Mouse (Mus musculus): ENCODE results near the gene Astn1. TPM values are rescaled to one million over a fixed set of nuclear protein-coding genes. Genes with fewer than 3 reads are reported as not detected.
A peak's percentile ranks its signal among the peaks of the same experiment; 100 is the strongest.

Gene Astn1
- polyA plus RNA-seq, 1 experiment from 2014 or later: 32.1 TPM

GRCm38 (mm10) chr1:158546513-158546912, 184.4 kb downstream of the Astn1 start:
- peaks cover 29% of the 10 kb centered on the region for H3K4me1 ChIP-seq (replicated peaks)
- 24% methylated on average over 4 of the region's 4 CpGs for WGBS
- H3K36me3 ChIP-seq: peaks cover 16% of the 10 kb centered on the region
- no peak overlapping the region for H3K4me3 ChIP-seq (replicated peaks)
- no peak overlapping the region for H3K27ac ChIP-seq
- no peaks in the 10 kb centered on the region for H3K27me3 ChIP-seq
- 0 out of 2 replicates have a peak, but pooled peaks have one; percentile 41 for ATAC-seq
- no peaks in the 10 kb centered on the region for H3K9me3 ChIP-seq
- H3K9ac ChIP-seq (replicated peaks): no peak overlapping the region
- no peak overlapping the region for H3K4me2 ChIP-seq (replicated peaks)

- Histone ChIP-seq H3K27ac (peak overlapping the region; percentile 48), H3K9me3 (no peaks in the 10 kb centered on the region), H3K27me3 (no peaks in the 10 kb centered on the region), H3K4me3 (replicated peaks) (no peak overlapping the region), H3K4me2 (replicated peaks) (no peak overlapping the region), H3K36me3 (0 out of 2 replicates have a peak, but pooled peaks cover 6% of the 10 kb centered on the region), H3K4me1 (replicated peaks) (peaks cover 41% of the 10 kb centered on the region), H3K9ac (replicated peaks) (no peak overlapping the region)
- peak; percentile 55 for ATAC-seq
- 5% methylated on average over 3 of the region's 3 CpGs for WGBS
Measured at GRCm38 (mm10) chr1:158547592-158548211, 185.6 kb downstream of the Astn1 start.

GRCm38 (mm10) chr1:158548319-158548718, 186.2 kb downstream of the Astn1 start:
- Histone ChIP-seq H3K9me3 (no peaks in the 10 kb centered on the region), H3K36me3 (0 out of 2 replicates have a peak, but pooled peaks cover 6% of the 10 kb centered on the region), H3K27me3 (no peaks in the 10 kb centered on the region), H3K4me3 (replicated peaks) (no peak overlapping the region), H3K4me2 (replicated peaks) (no peak overlapping the region), H3K27ac (peak overlapping the region; percentile 48; the same call in 1 of the 2 replicates), H3K4me1 (replicated peaks) (peaks cover 47% of the 10 kb centered on the region), H3K9ac (replicated peaks) (no peak overlapping the region)
- ATAC-seq: no peak
- 63% methylated on average over 8 of the region's 8 CpGs for WGBS

GRCm38 (mm10) chr1:158549616-158550015, 187.5 kb downstream of the Astn1 start:
- peaks cover 60% of the 10 kb centered on the region for H3K4me1 ChIP-seq (replicated peaks)
- no peaks in the 10 kb centered on the region for H3K27me3 ChIP-seq
- no peak overlapping the region for H3K9ac ChIP-seq (replicated peaks)
- 0 out of 2 replicates have a peak, but pooled peaks cover 6% of the 10 kb centered on the region for H3K36me3 ChIP-seq
- no peak overlapping the region; the same call in 1 of the 2 replicates for H3K27ac ChIP-seq
- WGBS: 93% methylated on average over 2 of the region's 2 CpGs
- ATAC-seq: no peak
- H3K4me2 ChIP-seq (replicated peaks): no peak overlapping the region
- no peak overlapping the region for H3K4me3 ChIP-seq (replicated peaks)
- H3K9me3 ChIP-seq: no peaks in the 10 kb centered on the region

GRCm38 (mm10) chr1:158551951-158552350, 189.9 kb downstream of the Astn1 start:
- Histone ChIP-seq H3K9me3 (no peaks in the 10 kb centered on the region), H3K27me3 (no peaks in the 10 kb centered on the region), H3K4me1 (replicated peaks) (peaks cover 56% of the 10 kb centered on the region), H3K27ac (no peak overlapping the region), H3K4me3 (replicated peaks) (no peak overlapping the region), H3K4me2 (replicated peaks) (no peak overlapping the region), H3K9ac (replicated peaks) (no peak overlapping the region; the same call in 1 of the 2 replicates), H3K36me3 (0 out of 2 replicates have a peak, but pooled peaks cover 6% of the 10 kb centered on the region)
- WGBS: 10% methylated on average over 6 of the region's 6 CpGs
- ATAC-seq: peak; percentile 17

- WGBS: 70% methylated on average over 6 of the region's 6 CpGs
- Histone ChIP-seq H3K9me3 (no peaks in the 10 kb centered on the region), H3K27ac (peak overlapping the region; percentile 61), H3K27me3 (no peaks in the 10 kb centered on the region), H3K9ac (replicated peaks) (no peak overlapping the region), H3K4me1 (replicated peaks) (peaks cover 42% of the 10 kb centered on the region), H3K4me3 (replicated peaks) (no peak overlapping the region), H3K4me2 (replicated peaks) (0 out of 2 replicates have a peak overlapping the region, but pooled peaks have one; percentile 10), H3K36me3 (peaks cover 6% of the 10 kb centered on the region; the same call in 1 of the 2 replicates)
- no peak for ATAC-seq
Measured at GRCm38 (mm10) chr1:158553341-158553740, 191.3 kb downstream of the Astn1 start.

- Histone ChIP-seq H3K4me2 (replicated peaks) (peak overlapping the region; percentile 10; the same call in 1 of the 2 replicates), H3K36me3 (peaks cover 6% of the 10 kb centered on the region; the same call in 1 of the 2 replicates), H3K4me3 (replicated peaks) (no peak overlapping the region), H3K9me3 (no peaks in the 10 kb centered on the region), H3K27me3 (no peaks in the 10 kb centered on the region), H3K9ac (replicated peaks) (peak overlapping the region; percentile 44; the same call in 1 of the 2 replicates), H3K27ac (peak overlapping the region; percentile 61), H3K4me1 (replicated peaks) (peaks cover 40% of the 10 kb centered on the region)
- WGBS: under 1% methylated on average over 6 of the region's 6 CpGs
- peak; percentile 85 for ATAC-seq
Measured at GRCm38 (mm10) chr1:158554020-158554505, 192.0 kb downstream of the Astn1 start.

- ATAC-seq: no peak
- Histone ChIP-seq H3K9me3 (no peaks in the 10 kb centered on the region), H3K36me3 (peaks cover 22% of the 10 kb centered on the region), H3K4me3 (replicated peaks) (no peak overlapping the region), H3K27me3 (no peaks in the 10 kb centered on the region), H3K9ac (replicated peaks) (no peak overlapping the region), H3K4me2 (replicated peaks) (no peak overlapping the region), H3K27ac (no peak overlapping the region), H3K4me1 (replicated peaks) (no peaks in the 10 kb centered on the region)
- WGBS: 93% methylated on average over 5 of the region's 5 CpGs
Measured at GRCm38 (mm10) chr1:158573168-158573567, 211.1 kb downstream of the Astn1 start.

- H3K4me1 ChIP-seq (replicated peaks): no peaks in the 10 kb centered on the region
- no peak for ATAC-seq
- WGBS: 92% methylated on average over 7 of the region's 7 CpGs
Measured at GRCm38 (mm10) chr1:158573597-158573996, 211.5 kb downstream of the Astn1 start.

GRCm38 (mm10) chr1:158575997-158576396, 213.9 kb downstream of the Astn1 start:
- Histone ChIP-seq H3K4me3 (replicated peaks) (no peak overlapping the region), H3K4me1 (replicated peaks) (no peaks in the 10 kb centered on the region), H3K9ac (replicated peaks) (no peak overlapping the region), H3K9me3 (no peaks in the 10 kb centered on the region), H3K27me3 (no peaks in the 10 kb centered on the region), H3K27ac (no peak overlapping the region), H3K4me2 (replicated peaks) (no peak overlapping the region), H3K36me3 (peaks cover 42% of the 10 kb centered on the region)
- 60% methylated on average over 1 of the region's 1 CpGs for WGBS
- ATAC-seq: no peak

More at GRCm38 (mm10) chr1:158573597-158573996, 211.5 kb downstream of the Astn1 start:
- Histone ChIP-seq H3K9ac (replicated peaks) (no peak overlapping the region), H3K4me2 (replicated peaks) (no peak overlapping the region), H3K27ac (no peak overlapping the region), H3K27me3 (no peaks in the 10 kb centered on the region), H3K36me3 (peaks cover 22% of the 10 kb centered on the region), H3K4me3 (replicated peaks) (no peak overlapping the region), H3K9me3 (no peaks in the 10 kb centered on the region)

GRCm38 (mm10) chr1:158581806-158582205, 219.7 kb downstream of the Astn1 start:
- no peak overlapping the region for H3K4me3 ChIP-seq (replicated peaks)
- no peaks in the 10 kb centered on the region for H3K9me3 ChIP-seq
- ATAC-seq: no peak
- H3K4me2 ChIP-seq (replicated peaks): no peak overlapping the region
- no peaks in the 10 kb centered on the region for H3K4me1 ChIP-seq (replicated peaks)
- H3K27ac ChIP-seq: no peak overlapping the region
- no peaks in the 10 kb centered on the region for H3K27me3 ChIP-seq
- peaks cover 29% of the 10 kb centered on the region for H3K36me3 ChIP-seq
- H3K9ac ChIP-seq (replicated peaks): no peak overlapping the region

GRCm38 (mm10) chr1:158588903-158589302, 226.8 kb downstream of the Astn1 start:
- H3K36me3 ChIP-seq: peaks cover 19% of the 10 kb centered on the region

More at GRCm38 (mm10) chr1:158588903-158589302, 226.8 kb downstream of the Astn1 start:
- WGBS: 73% methylated on average over 3 of the region's 3 CpGs
- Histone ChIP-seq H3K4me1 (replicated peaks) (no peaks in the 10 kb centered on the region), H3K9me3 (no peaks in the 10 kb centered on the region), H3K9ac (replicated peaks) (no peak overlapping the region), H3K4me3 (replicated peaks) (no peak overlapping the region), H3K4me2 (replicated peaks) (no peak overlapping the region), H3K27ac (no peak overlapping the region), H3K27me3 (no peaks in the 10 kb centered on the region)
- no peak for ATAC-seq

Data from midbrain, embryonic 13.5 days (tissue).